Comparison of ENCODE assay signal across 8 mouse cellular contexts in the genomic region with DNA sequence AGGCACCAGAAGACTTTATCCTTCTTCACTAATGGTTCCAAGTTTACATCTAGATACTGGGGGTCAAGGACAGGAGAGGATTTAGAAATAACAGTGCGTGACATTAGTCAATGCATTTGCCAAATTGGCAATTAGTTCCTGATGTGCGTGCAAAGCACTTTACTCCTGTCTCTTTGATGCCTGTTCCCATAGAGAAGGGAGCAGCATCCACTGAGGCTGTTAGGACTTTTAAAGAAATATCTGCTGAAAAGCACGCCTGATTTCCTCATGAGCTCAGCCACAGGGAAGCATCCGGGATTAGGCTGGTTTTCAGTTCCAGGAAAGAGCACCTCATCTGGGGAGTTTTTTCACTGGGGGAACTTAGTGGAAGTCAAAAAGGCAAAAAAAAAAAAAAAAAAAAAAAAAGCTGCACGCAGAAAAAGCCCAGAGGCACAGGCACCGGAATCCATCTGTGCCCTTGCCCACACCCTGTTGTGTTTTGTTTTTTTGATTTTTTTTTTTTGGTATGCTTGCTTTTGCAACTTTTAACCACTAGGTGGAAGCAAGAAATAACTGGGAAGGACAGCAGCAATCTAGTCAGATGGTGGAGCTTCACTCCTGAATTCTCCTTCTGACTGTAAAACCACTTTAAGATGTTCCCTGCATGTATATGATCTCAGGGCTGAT. TPM values are rescaled to one million over a fixed set of nuclear protein-coding genes. Genes with fewer than 3 reads are reported as not detected.
DNase-seq lines count a peak whose midpoint lies in the region; ATAC-seq and TF ChIP-seq lines count a peak whose summit lies in the region.

No protein-coding gene starts in this region.

- ATAC-seq in lung, embryonic 14.5 days (ENCODE audit: insufficient read depth), result no peak
- ATAC-seq in forebrain, embryonic 16.5 days, result peak; percentile 16; the same call in 1 of the 2 replicates
- peak; percentile 51 for ATAC-seq in midbrain, embryonic 16.5 days

- H3K4me2 ChIP-seq in lung, embryonic 14.5 days, result peak overlapping the region; percentile 40
- peak overlapping the region; percentile 35 for H3K4me2 ChIP-seq in forebrain, embryonic 16.5 days (ENCODE audit: low read length)
- peak overlapping the region; percentile 43 for H3K4me2 ChIP-seq in midbrain, embryonic 16.5 days (ENCODE audit: low read length)

- H3K4me3 ChIP-seq in lung, embryonic 14.5 days (ENCODE audit: low read depth, low read length), result no peak overlapping the region
- H3K4me3 ChIP-seq in forebrain, embryonic 16.5 days (replicated peaks; ENCODE audit: low read length), result peak overlapping the region; percentile 8; the same call in 1 of the 2 replicates
- no peak overlapping the region for H3K4me3 ChIP-seq in midbrain, embryonic 16.5 days (ENCODE audit: low read depth, low read length)

- WGBS in lung, embryonic 14.5 days, result 10% methylated on average over 6 of the region's 6 CpGs
- WGBS in forebrain, embryonic 16.5 days, result 3% methylated on average over 6 of the region's 6 CpGs
- WGBS in midbrain, embryonic 16.5 days, result 1% methylated on average over 6 of the region's 6 CpGs

- H3K9me3 ChIP-seq in lung, embryonic 14.5 days (ENCODE audit: low read depth, low read length), result no peaks in the 10 kb centered on the region
- H3K9me3 ChIP-seq in forebrain, embryonic 16.5 days (ENCODE audit: control insufficient read depth, low read length), result no peaks in the 10 kb centered on the region
- no peaks in the 10 kb centered on the region for H3K9me3 ChIP-seq in midbrain, embryonic 16.5 days (replicated peaks; ENCODE audit: control insufficient read depth, low read length, poor library complexity, severe bottlenecking)

- H3K27me3 ChIP-seq in lung, embryonic 14.5 days (ENCODE audit: insufficient read depth, low read length), result no peaks in the 10 kb centered on the region
- 0 out of 2 replicates have a peak, but pooled peaks cover 2% of the 10 kb centered on the region for H3K27me3 ChIP-seq in forebrain, embryonic 16.5 days (replicated peaks; ENCODE audit: control insufficient read depth, insufficient read depth, low read length)
- no peaks in the 10 kb centered on the region; the same call in 1 of the 2 replicates for H3K27me3 ChIP-seq in midbrain, embryonic 16.5 days (ENCODE audit: control insufficient read depth, insufficient read depth, low read depth, low read length)

- H3K27ac ChIP-seq in lung, embryonic 14.5 days (ENCODE audit: low read depth), result no peak overlapping the region
- no peak overlapping the region; the same call in 1 of the 2 replicates for H3K27ac ChIP-seq in forebrain, embryonic 16.5 days (ENCODE audit: low read length)
- H3K27ac ChIP-seq in midbrain, embryonic 16.5 days (ENCODE audit: low read length), result peak overlapping the region; percentile 58

- peak; percentile 90 for DNase-seq in lung, embryonic 14.5 days
- DNase-seq in lung, adult 18-20 months, result no peak
- peak; percentile 54 for DNase-seq in c-Kit-positive CD71-positive TER-119-negative erythroid progenitor cells, embryonic 14.5 days (ENCODE audit: low read depth)
- DNase-seq in layer of hippocampus, adult 9-11 months, result peak; percentile 24
- DNase-seq in ovary, postnatal 10 days (ENCODE audit: low spot score), result no peak
- no peak for DNase-seq in adrenal gland, postnatal 36 days

- TF ChIP-seq CTCF in lung, embryonic 14.5 days (IDR thresholded peaks at IDR 0.05; ENCODE audit: low read depth), result peak; percentile 82

- H3K36me3 ChIP-seq in lung, embryonic 14.5 days (ENCODE audit: insufficient read depth), result no peaks in the 10 kb centered on the region
- no peaks in the 10 kb centered on the region for H3K36me3 ChIP-seq in forebrain, embryonic 16.5 days (ENCODE audit: control insufficient read depth, insufficient read depth)
- no peaks in the 10 kb centered on the region for H3K36me3 ChIP-seq in midbrain, embryonic 16.5 days (ENCODE audit: control insufficient read depth, insufficient read depth, low read length)

- H3K9ac ChIP-seq in lung, embryonic 14.5 days, result no peak overlapping the region
- H3K9ac ChIP-seq in forebrain, embryonic 16.5 days (replicated peaks; ENCODE audit: low read depth, low read length), result no peak overlapping the region
- H3K9ac ChIP-seq in midbrain, embryonic 16.5 days (ENCODE audit: low read depth, low read length), result peak overlapping the region; percentile 38; the same call in 1 of the 2 replicates

- peaks cover 12% of the 10 kb centered on the region for H3K4me1 ChIP-seq in lung, embryonic 14.5 days (ENCODE audit: insufficient read depth)
- peaks cover 22% of the 10 kb centered on the region for H3K4me1 ChIP-seq in forebrain, embryonic 16.5 days (replicated peaks; ENCODE audit: control insufficient read depth, insufficient read depth, low read length)
- peaks cover 36% of the 10 kb centered on the region for H3K4me1 ChIP-seq in midbrain, embryonic 16.5 days (ENCODE audit: control insufficient read depth, insufficient read depth, low read length)

RNA-seq across cellular contexts. Expression of a gene that starts 59.8 kb away (rescaled TPM):
- 0.16 TPM in 1 of 2 replicates, not detected in the other for polyA plus RNA-seq in lung, embryonic 14.5 days (2014; fragmentation: Nextera tagmentation; extraction: Ambion mirVana)
- polyA plus RNA-seq in forebrain, embryonic 16.5 days (2015; fragmentation: Nextera tagmentation; extraction: Ambion mirVana), result 0.36 and 0.56 TPM in 2 replicates
- polyA plus RNA-seq in midbrain, embryonic 16.5 days (2015; fragmentation: Nextera tagmentation; extraction: Ambion mirVana), result 1.5 and 2.2 TPM in 2 replicates
- total RNA-seq in adrenal gland, postnatal 36 days (2021), result under 1 TPM in 1 of 2 experiments, not detected in 1; 0.20 TPM

Comparison
In these comparisons a context has a peak if more than half of its experiments do, and no peak if none do; other contexts are left out.
1. DNase-seq: peak in lung, embryonic 14.5 days (single experiment), c-Kit-positive CD71-positive TER-119-negative erythroid progenitor cells, embryonic 14.5 days (single experiment) and layer of hippocampus, adult 9-11 months (single experiment); none in lung, adult 18-20 months (0 of 2), ovary, postnatal 10 days (single experiment) and adrenal gland, postnatal 36 days (0 of 2).
2. Peak in every context shown above with its lines, with median percentiles within 50 percentile points of each other: H3K4me2 ChIP-seq.